Mouse (Mus musculus) hindbrain, embryonic 16.5 days (tissue): Measurements from ENCODE around the gene Galnt6. TPM values are rescaled to one million over a fixed set of nuclear protein-coding genes. Genes with fewer than 3 reads are reported as not detected.

Source experiments
- ATAC-seq: fragments of 200-750 bp; cut with Nextera tagmentation; 2 replicates; pipeline ENCODE4 v1.8.0; 2017; ENCODE audit warnings: moderate TSS enrichment, moderate library complexity
- H3K27ac ChIP-seq: fragments of 300-500 bp; sonication (generic); 2 replicates; pipeline ENCODE4 v1.5.1; 2014; ENCODE audit warnings: low read depth, mild to moderate bottlenecking, control low read depth, low read length, moderate library complexity
- H3K27me3 ChIP-seq: fragments of 300-500 bp; sonication (generic); replicated peaks from 2 replicates; pipeline ENCODE4 v1.6.1; 2014; ENCODE audit warnings: low read length; ENCODE audit not compliant: control insufficient read depth, insufficient read depth
- H3K36me3 ChIP-seq: fragments of 300-500 bp; sonication (generic); 2 replicates; pipeline ENCODE4 v1.6.1; 2014; ENCODE audit warnings: mild to moderate bottlenecking, low read length, moderate library complexity, mixed read lengths; ENCODE audit not compliant: control insufficient read depth, insufficient read depth
- H3K4me1 ChIP-seq: fragments of 300-500 bp; sonication (generic); 2 replicates; pipeline ENCODE4 v1.6.1; 2014; ENCODE audit warnings: low read depth, low read length; ENCODE audit not compliant: control insufficient read depth, insufficient read depth
- H3K4me2 ChIP-seq: fragments of 300-500 bp; sonication (generic); 2 replicates; pipeline ENCODE4 v1.6.1; 2014; ENCODE audit warnings: mild to moderate bottlenecking, low read length, control low read depth, moderate library complexity
- H3K4me3 ChIP-seq: fragments of 300-500 bp; sonication (generic); 2 replicates; pipeline ENCODE4 v1.5.1; 2014; ENCODE audit warnings: mild to moderate bottlenecking, low read length, control low read depth, moderate library complexity
- H3K9ac ChIP-seq: fragments of 300-500 bp; sonication (generic); 2 replicates; pipeline ENCODE4 v1.6.1; 2014; ENCODE audit warnings: low read depth, mild to moderate bottlenecking, control low read depth, low read length, moderate library complexity
- H3K9me3 ChIP-seq: fragments of 300-500 bp; sonication (generic); 2 replicates; pipeline ENCODE4 v1.6.1; 2014; ENCODE audit warnings: mild to moderate bottlenecking, low read length, moderate library complexity; ENCODE audit not compliant: control insufficient read depth
- whole genome bisulfite sequencing: fragments of 180-500 bp; shearing (Covaris S2); extraction: QIAGEN DNeasy Blood & Tissue Kit; methylation state at CpG from one replicate; pipeline ENCODE4 v1.1.7; 2014; 5-methylcytosine and 5-hydroxymethylcytosine counted together
- microRNA-seq: library from miRNA; unstranded; fragments of <30 nt; microRNA quantifications from one replicate; pipeline ENCODE4, GENCODE M21; 2017
- polyA plus RNA-seq: library from polyadenylated mRNA; unstranded; fragments of >200 nt; fragmentation: Nextera tagmentation; extraction: Ambion mirVana; gene quantifications from 2 replicates; pipeline ENCODE4 v1.2.1, GENCODE M21; 2015

Galnt6 gene
- polyA plus RNA-seq, 1 experiment from 2014 or later, result 0.30 TPM

- Histone ChIP-seq H3K4me2 (no peak overlapping the region), H3K27me3 (no peaks in the 10 kb centered on the region; the same call in 1 of the 2 replicates), H3K9me3 (no peaks in the 10 kb centered on the region), H3K27ac (no peak overlapping the region), H3K4me1 (no peaks in the 10 kb centered on the region), H3K9ac (no peak overlapping the region), H3K4me3 (no peak overlapping the region), H3K36me3 (no peaks in the 10 kb centered on the region)
- 92% methylated on average over 10 of the region's 10 CpGs for WGBS
- no peak for ATAC-seq
Measured at GRCm38 (mm10) chr15:100650111-100650510, 79.1 kb downstream of the Galnt6 start.

- no peak for ATAC-seq
- no peak overlapping the region for H3K4me3 ChIP-seq
- 85% methylated on average over 6 of the region's 6 CpGs for WGBS
Measured at GRCm38 (mm10) chr15:100646161-100646560, 83.0 kb downstream of the Galnt6 start.

GRCm38 (mm10) chr15:100642451-100642850 lies 86.7 kb downstream of the Galnt6 start:
- H3K9me3 ChIP-seq, result no peaks in the 10 kb centered on the region
- H3K4me2 ChIP-seq, result no peak overlapping the region
- no peak for ATAC-seq
- H3K9ac ChIP-seq, result no peak overlapping the region
- no peak overlapping the region for H3K27ac ChIP-seq
- peaks cover 10% of the 10 kb centered on the region for H3K27me3 ChIP-seq
- 99% methylated on average over 7 of the region's 7 CpGs for WGBS
- H3K36me3 ChIP-seq, result no peaks in the 10 kb centered on the region
- no peaks in the 10 kb centered on the region for H3K4me1 ChIP-seq
- no peak overlapping the region for H3K4me3 ChIP-seq

More at GRCm38 (mm10) chr15:100646161-100646560, 83.0 kb downstream of the Galnt6 start:
- Histone ChIP-seq H3K4me2 (no peak overlapping the region), H3K27ac (no peak overlapping the region), H3K9me3 (no peaks in the 10 kb centered on the region), H3K4me1 (no peaks in the 10 kb centered on the region), H3K27me3 (no peaks in the 10 kb centered on the region; the same call in 1 of the 2 replicates), H3K36me3 (no peaks in the 10 kb centered on the region), H3K9ac (no peak overlapping the region)

Small RNA genes lying within 50 kb of the gene (microRNA-seq; reads per million reads assigned to microRNA genes)
- not detected for gene Mir6961

Other genes starting within 250 kb of the Galnt6 start
- 36.3 and 43.4 TPM in 2 replicates for gene Csrnp2, start 233.9 kb downstream of the Galnt6 start, polyA plus RNA-seq
- gene Tfcp2, start 177.4 kb downstream of the Galnt6 start, polyA plus RNA-seq, result 32.4 and 37.4 TPM in 2 replicates
- 26.4 and 31.2 TPM in 2 replicates for gene Pou6f1, start 129.4 kb downstream of the Galnt6 start, polyA plus RNA-seq
- 123 and 134 TPM in 2 replicates for gene Dazap2, start 114.0 kb downstream of the Galnt6 start, polyA plus RNA-seq
- 3.6 and 4.1 TPM in 2 replicates for gene Smagp, start 92.4 kb downstream of the Galnt6 start, polyA plus RNA-seq
- gene Bin2, start 59.8 kb downstream of the Galnt6 start, polyA plus RNA-seq, result 1.6 and 1.9 TPM in 2 replicates
- 1.4 and 2.0 TPM in 2 replicates for gene Cela1, start 41.5 kb downstream of the Galnt6 start, polyA plus RNA-seq
- 24.7 and 27.9 TPM in 2 replicates for gene Slc4a8, start 32.4 kb upstream of the Galnt6 start, polyA plus RNA-seq
- 11.6 and 20.0 TPM in 2 replicates for gene Scn8a, start 140.5 kb upstream of the Galnt6 start, polyA plus RNA-seq